Mouse (Mus musculus) gastrocnemius, postnatal 10 days (tissue): ENCODE results near the gene Ipmk. TPM values are rescaled to one million over a fixed set of nuclear protein-coding genes. Genes with fewer than 3 reads are reported as not detected.
"Not testable (repeated sequence)": the region's sequence is repeated elsewhere in the genome, so short reads cannot be mapped to it uniquely, and the experiment has no call there.

Source experiments
- DNase-seq: peaks from one replicate; pipeline ENCODE4 v3.0.0; 2021; ENCODE audit warnings: mixed read lengths
- total RNA-seq, 2 experiments: library from RNA; stranded (reverse); gene quantifications; 2 replicates each; pipeline ENCODE4 v1.2.3; 2021

The Ipmk gene
- total RNA-seq, 2 experiments from 2014 or later, result 10.3 to 12.2 TPM

DNA sequence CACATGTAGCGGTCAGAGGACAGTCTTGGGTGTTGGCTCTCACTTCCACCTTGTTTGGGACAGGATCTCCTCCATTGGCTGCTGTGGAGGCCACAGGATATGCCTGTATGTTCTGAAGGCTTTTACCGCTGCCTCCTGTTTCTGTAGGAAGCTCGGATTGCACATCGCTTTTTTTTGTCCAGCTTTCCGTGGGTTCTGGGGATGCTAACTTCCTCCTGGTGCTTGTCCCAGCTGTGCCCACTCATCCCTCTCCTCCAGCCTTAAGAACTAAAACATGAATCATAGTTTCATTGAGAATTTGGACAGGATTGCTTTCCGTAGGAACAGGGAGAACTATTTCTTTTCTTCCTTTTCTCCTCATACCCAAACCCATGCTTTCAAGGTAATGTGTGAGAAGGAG lies 24.3 kb downstream of the Ipmk start:
- DNase-seq, result no peak

- no peak for DNase-seq
These were observed 26.1 kb downstream of the Ipmk start for GRCm38 (mm10) chr10:71373706-71374105.

- DNase-seq, result no peak
These were observed 28.5 kb downstream of the Ipmk start for GRCm38 (mm10) chr10:71376014-71376413.

DNA sequence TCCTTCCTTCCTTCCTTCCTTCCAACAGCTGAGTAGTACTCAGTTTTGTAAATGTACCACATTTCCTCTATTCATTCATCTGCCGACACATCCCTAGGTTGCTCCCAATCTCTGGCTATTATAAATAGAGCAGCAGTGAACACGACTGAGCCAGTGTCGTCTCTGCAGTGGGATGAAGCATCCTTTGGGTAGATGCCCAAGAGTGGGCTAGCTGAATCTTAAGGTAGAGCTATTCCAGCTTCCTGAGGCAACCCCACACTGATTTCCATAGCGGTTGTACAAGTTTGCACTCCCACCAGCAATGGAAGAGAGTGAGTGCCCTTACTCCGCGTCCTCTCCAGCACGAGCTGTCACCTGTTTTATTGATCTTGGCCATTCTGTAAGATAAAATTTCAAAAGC lies 32.8 kb downstream of the Ipmk start:
- no peak for DNase-seq

GRCm38 (mm10) chr10:71381471-71382033 lies 34.0 kb downstream of the Ipmk start:
- no peak for DNase-seq

- DNase-seq, result no peak
These were observed 34.5 kb downstream of the Ipmk start for GRCm38 (mm10) chr10:71382109-71382508.

GRCm38 (mm10) chr10:71382858-71383551 lies 35.4 kb downstream of the Ipmk start:
- DNase-seq, result no peak

DNA sequence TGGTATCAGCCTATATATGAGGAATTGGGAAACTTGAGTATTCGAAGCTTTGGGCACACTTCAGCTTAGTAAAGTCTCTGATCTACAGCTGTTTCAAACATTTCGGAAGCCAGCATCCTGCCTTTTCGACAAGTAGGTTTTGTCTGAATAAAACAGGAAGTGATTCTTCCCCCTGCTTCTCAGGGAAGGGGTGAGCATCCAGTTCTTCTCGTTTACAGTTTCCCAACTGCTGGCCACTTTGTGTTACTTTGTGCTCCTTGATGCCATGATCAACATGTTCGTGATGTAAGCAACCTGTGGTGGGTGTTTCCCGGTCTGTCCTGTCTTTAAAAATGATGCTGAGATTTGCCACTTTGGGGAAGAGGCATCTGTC lies 36.0 kb downstream of the Ipmk start:
- not testable (repeated sequence) for DNase-seq

DNA sequence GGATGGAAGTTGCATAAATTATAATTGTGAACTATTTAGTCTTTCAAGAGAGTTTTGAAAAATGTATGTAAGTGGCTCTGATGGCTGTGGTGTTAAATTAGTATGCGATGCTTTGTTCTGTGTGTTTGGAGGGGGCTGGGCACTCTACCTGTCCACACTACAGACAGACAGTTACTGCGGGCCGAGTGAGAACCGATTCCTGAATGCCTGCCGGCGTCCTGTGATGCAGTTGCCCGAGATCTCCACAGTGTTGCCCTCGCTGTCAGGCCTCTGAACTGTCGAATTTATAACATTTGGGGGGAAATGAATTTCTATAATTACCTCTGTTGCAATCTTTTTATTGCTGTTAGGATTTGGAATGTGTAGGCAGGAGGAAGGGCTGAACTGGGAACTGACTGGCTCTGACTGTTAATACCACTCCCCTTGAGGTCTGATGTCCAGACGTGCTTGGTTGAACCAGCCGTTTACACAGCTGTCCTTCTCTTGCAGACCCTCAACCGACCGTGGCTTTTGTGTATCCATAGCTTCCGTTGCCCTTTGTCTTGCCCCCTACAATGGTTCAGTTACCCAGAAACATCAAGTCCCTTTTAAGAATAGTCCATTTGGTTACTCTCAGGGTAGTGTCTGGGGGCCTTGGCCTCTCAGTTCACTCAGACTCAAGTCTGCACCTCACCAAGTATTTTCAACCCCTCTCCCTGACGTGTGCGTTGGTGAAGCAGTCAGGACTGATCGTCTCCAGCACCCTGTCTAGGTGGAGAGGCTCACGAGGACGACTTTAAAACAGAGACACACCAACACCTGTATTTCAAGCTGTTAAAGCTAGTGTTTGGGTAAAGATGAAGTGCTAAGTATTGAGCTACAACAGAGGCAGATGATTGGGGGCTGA lies 36.8 kb downstream of the Ipmk start:
- no peak for DNase-seq

GRCm38 (mm10) chr10:71389311-71389710 lies 41.7 kb downstream of the Ipmk start:
- DNase-seq, result no peak

DNA sequence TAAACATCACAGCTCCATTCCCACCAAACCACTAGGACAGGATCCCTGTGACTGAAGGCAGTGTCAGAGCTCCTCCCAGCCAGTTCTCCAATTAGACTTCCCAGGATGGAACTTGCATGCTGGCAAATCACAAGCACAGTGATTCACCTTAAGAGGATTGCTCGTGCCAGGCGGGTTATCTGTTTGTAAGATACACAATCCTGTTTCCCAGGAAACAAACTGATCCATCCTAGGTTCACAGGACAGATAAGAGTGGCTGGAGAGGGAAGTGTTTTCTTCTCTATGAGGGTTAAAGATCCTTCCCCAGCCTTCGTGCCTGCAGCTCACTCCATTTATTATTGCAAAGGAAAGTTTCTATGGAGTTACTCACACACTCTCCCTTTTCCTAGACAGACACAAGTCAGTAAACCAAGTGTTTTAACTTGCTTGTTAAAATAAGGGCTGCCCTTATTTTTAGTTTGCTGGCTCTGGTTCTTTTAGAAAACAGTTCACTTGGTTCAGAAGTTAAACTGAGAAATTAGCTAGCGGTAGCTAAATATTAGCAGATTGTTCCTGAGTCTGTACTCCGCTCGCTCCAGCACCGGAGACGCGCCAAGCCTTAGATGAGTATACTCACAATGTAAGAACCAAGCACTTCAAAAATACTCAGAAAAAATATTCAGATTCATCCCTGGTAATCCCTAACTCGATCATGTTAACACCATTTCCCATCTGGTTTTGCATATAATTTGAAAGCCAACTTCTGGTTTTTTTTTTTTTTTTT lies 51.0 kb downstream of the Ipmk start:
- DNase-seq, result no peak

- no peak for DNase-seq
These were observed 51.8 kb downstream of the Ipmk start for GRCm38 (mm10) chr10:71399399-71399798.

GRCm38 (mm10) chr10:71399987-71400386 lies 52.4 kb downstream of the Ipmk start:
- no peak for DNase-seq

DNA sequence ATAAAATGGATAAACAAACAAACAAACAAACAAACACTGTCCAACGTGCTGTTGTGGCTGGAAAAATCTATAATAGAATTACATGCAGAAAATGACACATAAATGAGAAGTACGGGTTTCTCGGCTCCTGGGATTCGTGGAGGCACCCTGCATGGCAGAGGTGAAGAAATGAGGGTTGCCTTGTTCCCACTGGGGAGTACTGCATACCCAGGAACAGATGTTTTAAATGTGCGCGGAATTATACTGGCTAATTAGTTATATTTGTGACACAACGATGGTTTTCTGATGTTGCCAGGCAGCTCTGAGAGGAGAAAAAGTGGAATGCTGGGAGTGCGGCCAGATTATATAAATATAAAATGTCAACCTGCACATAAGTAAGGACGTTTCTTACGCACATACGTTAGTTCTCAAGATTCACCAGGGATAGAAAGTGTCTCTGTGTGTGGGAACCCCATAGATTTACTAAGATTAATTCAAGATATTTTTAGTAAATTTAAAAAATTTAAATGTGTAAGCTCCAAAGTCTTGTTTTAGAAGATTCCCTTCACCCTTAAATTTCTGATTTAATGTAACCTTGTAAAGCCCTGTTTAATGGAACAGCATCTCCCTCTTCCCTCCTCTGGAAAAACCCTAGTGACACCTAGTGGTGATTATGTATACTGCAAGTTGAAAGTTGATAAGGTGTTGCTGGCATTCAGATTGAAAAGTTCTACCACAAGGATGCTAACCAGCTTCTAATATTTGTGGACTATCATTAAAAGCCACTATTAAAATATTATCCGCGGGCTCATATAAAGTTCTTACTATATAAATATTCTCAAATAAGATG lies 53.5 kb downstream of the Ipmk start:
- no peak for DNase-seq

GRCm38 (mm10) chr10:71403638-71404037 lies 56.1 kb downstream of the Ipmk start:
- DNase-seq, result no peak

- no peak for DNase-seq
These were observed 58.1 kb downstream of the Ipmk start for GRCm38 (mm10) chr10:71405523-71406217.

DNA sequence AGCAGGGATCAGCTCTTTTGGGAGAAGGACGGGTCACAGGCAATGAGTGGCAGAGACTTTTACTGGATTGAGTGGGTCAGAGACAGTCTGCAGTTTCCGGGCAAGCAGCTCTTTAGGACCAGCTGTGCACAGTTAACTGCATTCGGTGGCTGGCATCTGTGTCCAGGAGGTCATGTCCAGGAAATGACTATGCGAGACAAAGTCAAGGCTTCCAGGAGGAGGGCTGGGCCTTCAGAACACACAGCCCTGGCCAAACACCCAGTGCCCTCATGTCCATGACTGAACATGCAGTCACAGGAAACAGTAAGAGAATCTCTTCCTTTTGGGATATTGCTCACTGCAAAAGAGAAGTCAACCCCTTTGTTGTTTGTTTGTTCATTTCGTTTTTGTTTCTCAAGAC lies 62.4 kb downstream of the Ipmk start:
- no peak for DNase-seq

DNA sequence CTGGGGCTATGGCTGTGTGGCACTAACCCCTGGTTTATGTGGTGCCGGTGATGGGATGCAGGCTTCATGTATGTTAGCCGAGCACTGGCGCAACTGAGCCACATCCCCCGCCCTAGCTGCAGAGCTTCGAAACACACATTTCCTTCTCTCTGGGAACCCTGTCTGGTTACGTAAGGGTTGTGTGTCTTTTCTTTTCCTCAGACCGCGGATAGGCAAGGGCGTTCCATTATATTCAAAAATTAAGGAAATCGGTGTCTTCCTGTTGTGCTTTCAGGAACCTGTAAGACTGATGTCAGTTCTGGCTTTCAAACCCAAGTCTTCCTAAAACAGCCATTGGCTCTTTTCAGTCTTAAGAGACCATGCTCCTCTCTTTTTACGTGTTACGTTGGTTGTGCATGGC lies 65.8 kb downstream of the Ipmk start:
- DNase-seq, result no peak

DNA sequence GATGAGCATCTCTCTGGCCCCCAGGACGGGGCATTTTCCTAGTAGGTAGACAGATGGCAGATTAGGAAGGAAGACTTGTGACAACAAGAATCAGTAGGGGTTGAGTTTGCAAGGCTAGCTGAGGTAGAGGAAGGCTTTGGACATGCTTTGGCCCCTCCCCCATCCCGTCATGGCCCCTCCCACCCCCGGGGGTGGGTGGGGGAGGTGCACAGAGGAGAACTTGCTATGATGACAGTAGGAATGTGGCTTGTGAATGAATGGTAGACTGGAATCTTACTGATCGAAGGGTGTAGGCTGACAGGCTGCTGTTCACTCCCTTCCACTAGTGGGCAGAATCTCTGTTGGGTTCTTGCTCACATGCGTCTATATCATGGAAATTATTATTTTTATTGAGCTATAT lies 74.0 kb downstream of the Ipmk start:
- no peak for DNase-seq

GRCm38 (mm10) chr10:71422047-71423037 lies 74.8 kb downstream of the Ipmk start:
- peak; percentile 64 for DNase-seq
